Mouse (Mus musculus) liver, adult 2 months (tissue): ENCODE results near the gene Sf3a1. TPM values are rescaled to one million over a fixed set of nuclear protein-coding genes. Genes with fewer than 3 reads are reported as not detected.

Source experiments
- DNase-seq: peaks from one replicate; pipeline ENCODE4 v3.0.0-alpha.2; 2011; ENCODE audit warnings: low read depth, low spot score; ENCODE audit errors: extremely low read depth
- H3K27ac ChIP-seq: fragments of 200-500 bp; replicated peaks from 2 replicates; pipeline ENCODE4 v1.5.1; 2012; ENCODE audit warnings: low read depth, mild to moderate bottlenecking, control low read depth, inconsistent platforms, low read length; ENCODE audit not compliant: insufficient read depth
- H3K27me3 ChIP-seq: fragments of 200-500 bp; 2 replicates; pipeline ENCODE4 v1.6.1; 2012; ENCODE audit warnings: mild to moderate bottlenecking, moderate library complexity, low read length, inconsistent platforms; ENCODE audit not compliant: control insufficient read depth, insufficient read depth
- H3K36me3 ChIP-seq: fragments of 200-500 bp; 2 replicates; pipeline ENCODE4 v1.6.1; 2012; ENCODE audit warnings: low read length, inconsistent platforms; ENCODE audit not compliant: control insufficient read depth, insufficient read depth
- H3K4me1 ChIP-seq: fragments of 200-500 bp; 2 replicates; pipeline ENCODE4 v1.6.1; 2011; ENCODE audit warnings: low read length; ENCODE audit not compliant: control insufficient read depth, insufficient read depth
- H3K4me3 ChIP-seq: fragments of 200-500 bp; 2 replicates; pipeline ENCODE4 v1.5.1; 2011; ENCODE audit warnings: low read depth, mild to moderate bottlenecking, control low read depth, low read length, moderate library complexity; ENCODE audit not compliant: insufficient read depth
- H3K79me2 ChIP-seq: fragments of 200-500 bp; 2 replicates; pipeline ENCODE4 v1.6.1; 2012; ENCODE audit warnings: inconsistent platforms, mild to moderate bottlenecking, low read length, moderate library complexity; ENCODE audit not compliant: control insufficient read depth, insufficient read depth
- H3K9ac ChIP-seq: fragments of 200-500 bp; 2 replicates; pipeline ENCODE4 v1.6.1; 2012; ENCODE audit warnings: low read depth, mild to moderate bottlenecking, control low read depth, inconsistent platforms, low read length
- CTCF ChIP-seq: fragments of 200-500 bp; IDR thresholded peaks from 2 replicates; pipeline ENCODE4 v1.5.1; 2011; ENCODE audit warnings: low read depth, low read length, control low read depth
- POLR2A ChIP-seq: fragments of 200-500 bp; IDR thresholded peaks from 2 replicates; pipeline ENCODE4 v1.6.1; 2011; ENCODE audit warnings: low read length, control low read depth; ENCODE audit not compliant: insufficient read depth; ENCODE audit errors: extremely low read depth
- WGBS: fragments of 180-500 bp; shearing (Covaris S2); methylation state at CpG from one replicate; pipeline ENCODE4 v1.1.7; 2018; 5-methylcytosine and 5-hydroxymethylcytosine counted together
- polyA plus RNA-seq: library from polyadenylated mRNA; depleted of rRNA; stranded (reverse); fragments of >200 nt; gene quantifications from 2 replicates; pipeline ENCODE4 v1.2.3, GENCODE M21; 2012
- total RNA-seq: library from RNA; depleted of rRNA; stranded (reverse); fragments of >200 nt; gene quantifications from 2 replicates; pipeline ENCODE4 v1.2.3, GENCODE M21; 2014

The Sf3a1 gene
- total and polyA plus RNA-seq, 2 experiments: 4.3 to 12.2 TPM

DNA sequence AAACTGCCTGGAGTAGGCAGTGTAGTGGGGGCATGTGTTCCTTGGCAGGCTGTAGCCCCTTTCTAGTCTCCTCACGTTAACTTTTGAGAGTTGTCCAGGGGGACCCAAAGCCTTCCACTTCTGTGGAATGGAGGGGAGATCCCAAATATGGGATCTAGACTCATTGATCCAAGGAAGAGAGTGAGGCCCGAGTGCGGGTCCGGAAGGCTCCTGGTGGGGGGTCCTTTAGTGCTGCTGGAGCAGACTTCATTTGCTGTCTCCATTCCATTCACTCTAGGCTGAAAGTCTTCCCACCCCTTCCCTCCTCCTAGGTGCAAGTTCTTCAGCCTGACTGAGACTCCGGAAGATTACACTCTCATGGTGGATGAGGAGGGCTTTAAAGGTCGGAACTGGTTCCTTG is 58.5 kb downstream of the Sf3a1 start:
- DNase-seq: no peak

DNA sequence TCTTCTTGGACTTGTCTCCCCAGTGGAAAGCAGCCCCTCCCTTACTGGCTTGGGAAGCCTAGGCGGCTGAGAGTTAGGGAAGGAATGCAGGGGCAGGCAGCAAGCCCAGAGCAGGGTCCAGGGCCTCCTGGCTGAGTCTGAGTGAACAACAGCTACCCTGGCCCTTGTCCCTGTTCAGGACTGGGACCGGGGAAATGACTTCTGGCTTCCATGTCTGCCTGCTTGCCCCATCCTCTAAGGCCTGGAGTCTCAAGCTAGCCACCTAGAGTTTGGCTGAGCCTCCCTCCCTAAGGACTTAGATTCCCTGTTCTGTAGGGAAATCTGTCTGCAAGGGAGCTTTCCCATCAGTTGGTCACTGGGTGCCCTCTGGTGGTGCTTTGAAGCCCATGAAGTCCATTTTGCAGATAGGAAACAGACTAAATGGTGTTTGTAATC is 59.2 kb downstream of the Sf3a1 start:
- H3K79me2 ChIP-seq: no peaks in the 10 kb centered on the region
- H3K4me1 ChIP-seq: peaks cover 2% of the 10 kb centered on the region; the same call in 1 of the 2 replicates
- H3K36me3 ChIP-seq: no peaks in the 10 kb centered on the region
- DNase-seq: peak; percentile 83
- H3K9ac ChIP-seq: no peak overlapping the region
- H3K27me3 ChIP-seq: no peaks in the 10 kb centered on the region
- TF ChIP-seq CTCF (peak; percentile 71), POLR2A (no peak)
- WGBS: 7% methylated on average over 2 of the region's 2 CpGs
- no peak overlapping the region for H3K4me3 ChIP-seq
- H3K27ac ChIP-seq: no peak overlapping the region

More for the DNA sequence above, 58.5 kb downstream of the Sf3a1 start:
- peaks cover 2% of the 10 kb centered on the region; the same call in 1 of the 2 replicates for H3K4me1 ChIP-seq
- peak overlapping the region; percentile 81 for H3K9ac ChIP-seq
- 0 out of 2 replicates have a peak, but pooled peaks cover 2% of the 10 kb centered on the region for H3K36me3 ChIP-seq
- peak overlapping the region; percentile 82 for H3K4me3 ChIP-seq
- peak overlapping the region; percentile 43; the same call in 1 of the 2 replicates for H3K27ac ChIP-seq
- H3K27me3 ChIP-seq: no peaks in the 10 kb centered on the region
- no peak for TF ChIP-seq POLR2A
- TF ChIP-seq CTCF: no peak
- WGBS: 40% methylated on average over 6 of the region's 6 CpGs
- no peaks in the 10 kb centered on the region for H3K79me2 ChIP-seq

- no peak overlapping the region for H3K9ac ChIP-seq
- 49% methylated on average over 9 of the region's 9 CpGs for WGBS
- no peak overlapping the region for H3K4me3 ChIP-seq
- H3K27me3 ChIP-seq: no peaks in the 10 kb centered on the region
- H3K27ac ChIP-seq: no peak overlapping the region
- H3K79me2 ChIP-seq: no peaks in the 10 kb centered on the region
- TF ChIP-seq POLR2A (no peak), CTCF (no peak)
- no peak for DNase-seq
- peaks cover 2% of the 10 kb centered on the region; the same call in 1 of the 2 replicates for H3K4me1 ChIP-seq
- no peaks in the 10 kb centered on the region for H3K36me3 ChIP-seq
These were observed 59.8 kb downstream of the Sf3a1 start for GRCm38 (mm10) chr11:4219908-4220307.

DNA sequence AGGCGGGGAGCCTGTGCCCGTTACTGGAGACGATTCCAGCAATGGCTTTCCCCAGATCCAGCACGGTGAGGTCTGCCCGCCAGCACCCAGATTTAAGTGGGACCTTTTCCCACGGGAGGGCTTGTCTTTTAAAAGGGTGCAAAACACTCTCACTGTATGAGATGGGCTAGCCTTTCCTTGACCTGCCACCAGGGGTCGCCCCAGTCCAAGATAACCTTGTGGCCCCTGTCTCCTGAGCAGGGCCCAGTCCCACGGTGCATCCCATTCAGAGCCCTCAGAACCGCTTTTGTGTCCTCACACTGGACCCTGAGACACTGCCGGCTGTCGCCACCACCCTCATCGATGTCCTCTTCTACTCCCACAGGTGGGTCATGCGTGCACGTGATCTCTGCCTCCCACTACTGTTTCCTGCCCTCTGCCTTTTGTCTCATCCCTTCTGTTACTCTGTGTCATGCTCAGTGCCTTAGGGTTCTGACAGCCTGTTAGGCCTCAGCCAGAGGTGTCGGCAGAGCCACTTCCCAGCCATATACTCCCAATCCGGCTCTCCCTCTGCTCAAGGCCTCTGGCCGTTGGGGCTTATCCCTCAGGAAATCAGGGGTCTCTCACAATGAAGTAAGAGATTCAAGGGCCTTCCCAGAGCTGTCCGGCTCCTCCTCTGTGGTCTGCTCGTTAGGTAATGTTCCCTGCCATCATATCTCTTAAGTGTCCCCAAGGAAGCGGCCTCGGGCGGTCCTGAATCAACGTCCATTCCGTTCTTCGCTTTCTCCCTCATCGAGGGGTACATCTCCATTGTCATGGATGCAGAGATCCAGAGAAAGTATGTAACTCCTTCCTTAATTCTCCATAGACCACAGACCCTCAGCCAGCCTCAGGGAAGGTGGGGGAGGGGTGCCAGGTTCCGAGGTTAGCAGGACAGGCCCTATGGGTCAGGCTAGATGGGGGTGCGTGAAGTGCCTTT is 60.6 kb downstream of the Sf3a1 start:
- DNase-seq: no peak
- H3K79me2 ChIP-seq: no peaks in the 10 kb centered on the region
- peaks cover 2% of the 10 kb centered on the region; the same call in 1 of the 2 replicates for H3K4me1 ChIP-seq
- no peaks in the 10 kb centered on the region for H3K27me3 ChIP-seq
- WGBS: 56% methylated on average over 28 of the region's 28 CpGs
- H3K36me3 ChIP-seq: no peaks in the 10 kb centered on the region
- no peak overlapping the region for H3K4me3 ChIP-seq
- H3K27ac ChIP-seq: no peak overlapping the region
- TF ChIP-seq CTCF: peak; percentile 94
- no peak for TF ChIP-seq POLR2A
- no peak overlapping the region for H3K9ac ChIP-seq

GRCm38 (mm10) chr11:4222046-4222950 is 62.1 kb downstream of the Sf3a1 start:
- WGBS: 84% methylated on average over 17 of the region's 17 CpGs
- Histone ChIP-seq H3K79me2 (no peaks in the 10 kb centered on the region), H3K27ac (no peak overlapping the region), H3K36me3 (no peaks in the 10 kb centered on the region), H3K9ac (no peak overlapping the region), H3K27me3 (no peaks in the 10 kb centered on the region), H3K4me3 (no peak overlapping the region), H3K4me1 (peaks cover 2% of the 10 kb centered on the region; the same call in 1 of the 2 replicates)
- DNase-seq: no peak
- no peak for TF ChIP-seq POLR2A
- no peak for TF ChIP-seq CTCF
